Mouse (Mus musculus) ES-Bruce4 (cell line): ENCODE measurements at regions not wholly inside any gene's neighbourhood (a gene's known extent, or its start where the extent isn't known, plus 50 kb on each side); places are given as distances from the start of the nearest gene placed in this dataset.

Experiments used
- H3K27ac ChIP-seq: 2 replicates; pipeline ENCODE4 v1.5.1; 2012; ENCODE audit warnings: low read length, inconsistent platforms; ENCODE audit not compliant: insufficient read depth
- H3K27me3 ChIP-seq: 2 replicates; pipeline ENCODE4 v1.6.1; 2012; ENCODE audit warnings: mild to moderate bottlenecking, low read length, inconsistent platforms; ENCODE audit not compliant: control insufficient read depth, poor library complexity, insufficient read depth, severe bottlenecking
- H3K36me3 ChIP-seq: 2 replicates; pipeline ENCODE4 v1.6.1; 2012; ENCODE audit warnings: inconsistent platforms, mild to moderate bottlenecking, low read length, moderate library complexity; ENCODE audit not compliant: control insufficient read depth, poor library complexity, insufficient read depth, severe bottlenecking
- H3K4me1 ChIP-seq: one replicate; pipeline ENCODE4 v1.8.1; 2011; ENCODE audit warnings: low read length; ENCODE audit not compliant: control insufficient read depth, insufficient read depth
- H3K4me3 ChIP-seq: 2 replicates; pipeline ENCODE4 v1.5.1; 2011; ENCODE audit warnings: low read depth, mild to moderate bottlenecking, low read length
- H3K9ac ChIP-seq: 2 replicates; pipeline ENCODE4 v1.6.1; 2012; ENCODE audit warnings: low read depth, mild to moderate bottlenecking, inconsistent platforms; ENCODE audit not compliant: poor library complexity, severe bottlenecking
- H3K9me3 ChIP-seq: replicated peaks from 2 replicates; pipeline ENCODE4 v1.6.1; 2012; ENCODE audit warnings: mild to moderate bottlenecking, low read length, inconsistent platforms; ENCODE audit not compliant: control insufficient read depth, poor library complexity, insufficient read depth, severe bottlenecking
- CTCF ChIP-seq: IDR thresholded peaks from one replicate; pipeline ENCODE4 v1.8.1; 2011; ENCODE audit warnings: low read depth, low read length
- EP300 ChIP-seq: IDR thresholded peaks from 2 replicates; pipeline ENCODE4 v1.6.1; 2011; ENCODE audit warnings: low read depth, low read length; ENCODE audit not compliant: insufficient read depth
- POLR2A ChIP-seq: IDR thresholded peaks from one replicate; pipeline ENCODE4 v1.8.1; 2011; ENCODE audit warnings: low read length; ENCODE audit not compliant: insufficient read depth

- no peak overlapping the region for H3K4me3 ChIP-seq
- H3K9ac ChIP-seq, result no peak overlapping the region
Measured at GRCm38 (mm10) chr3:19055961-19056360, 572.5 kb downstream of the 1700064H15Rik start.

DNA sequence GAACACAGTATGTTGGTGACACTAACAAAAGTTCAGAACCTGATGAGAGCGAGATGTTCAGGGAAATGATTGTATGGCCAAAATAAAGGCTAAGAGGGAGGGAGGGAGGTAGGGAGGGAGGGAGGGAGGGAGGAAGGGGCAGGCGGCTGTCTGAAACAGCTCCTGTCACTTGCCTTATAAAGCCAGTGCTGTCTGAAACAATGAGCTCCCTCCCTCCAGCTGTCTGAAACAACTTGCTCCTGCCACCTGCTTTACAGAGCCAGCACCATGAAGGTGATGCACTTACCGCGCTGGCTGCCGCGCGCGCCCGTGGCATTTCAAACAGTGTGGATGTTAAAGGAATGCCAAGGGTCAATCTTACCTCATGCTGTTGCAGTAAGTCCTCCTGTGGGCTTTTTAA is 571.9 kb downstream of the 1700064H15Rik start:
- H3K27ac ChIP-seq, result no peak overlapping the region
- H3K9ac ChIP-seq, result no peak overlapping the region
- H3K36me3 ChIP-seq, result no peaks in the 10 kb centered on the region
- no peaks in the 10 kb centered on the region for H3K9me3 ChIP-seq
- TF ChIP-seq POLR2A, result no peak
- TF ChIP-seq EP300, result no peak
- TF ChIP-seq CTCF, result no peak
- no peak overlapping the region for H3K4me3 ChIP-seq
- H3K27me3 ChIP-seq, result no peaks in the 10 kb centered on the region; the same call in 1 of the 2 replicates
- H3K4me1 ChIP-seq, result no peaks in the 10 kb centered on the region

More at GRCm38 (mm10) chr3:19055961-19056360, 572.5 kb downstream of the 1700064H15Rik start:
- H3K4me1 ChIP-seq, result no peaks in the 10 kb centered on the region
- no peaks in the 10 kb centered on the region for H3K9me3 ChIP-seq
- TF ChIP-seq POLR2A, result no peak
- TF ChIP-seq EP300, result no peak
- no peak for TF ChIP-seq CTCF
- H3K36me3 ChIP-seq, result no peaks in the 10 kb centered on the region
- H3K27ac ChIP-seq, result no peak overlapping the region
- no peaks in the 10 kb centered on the region; the same call in 1 of the 2 replicates for H3K27me3 ChIP-seq

DNA sequence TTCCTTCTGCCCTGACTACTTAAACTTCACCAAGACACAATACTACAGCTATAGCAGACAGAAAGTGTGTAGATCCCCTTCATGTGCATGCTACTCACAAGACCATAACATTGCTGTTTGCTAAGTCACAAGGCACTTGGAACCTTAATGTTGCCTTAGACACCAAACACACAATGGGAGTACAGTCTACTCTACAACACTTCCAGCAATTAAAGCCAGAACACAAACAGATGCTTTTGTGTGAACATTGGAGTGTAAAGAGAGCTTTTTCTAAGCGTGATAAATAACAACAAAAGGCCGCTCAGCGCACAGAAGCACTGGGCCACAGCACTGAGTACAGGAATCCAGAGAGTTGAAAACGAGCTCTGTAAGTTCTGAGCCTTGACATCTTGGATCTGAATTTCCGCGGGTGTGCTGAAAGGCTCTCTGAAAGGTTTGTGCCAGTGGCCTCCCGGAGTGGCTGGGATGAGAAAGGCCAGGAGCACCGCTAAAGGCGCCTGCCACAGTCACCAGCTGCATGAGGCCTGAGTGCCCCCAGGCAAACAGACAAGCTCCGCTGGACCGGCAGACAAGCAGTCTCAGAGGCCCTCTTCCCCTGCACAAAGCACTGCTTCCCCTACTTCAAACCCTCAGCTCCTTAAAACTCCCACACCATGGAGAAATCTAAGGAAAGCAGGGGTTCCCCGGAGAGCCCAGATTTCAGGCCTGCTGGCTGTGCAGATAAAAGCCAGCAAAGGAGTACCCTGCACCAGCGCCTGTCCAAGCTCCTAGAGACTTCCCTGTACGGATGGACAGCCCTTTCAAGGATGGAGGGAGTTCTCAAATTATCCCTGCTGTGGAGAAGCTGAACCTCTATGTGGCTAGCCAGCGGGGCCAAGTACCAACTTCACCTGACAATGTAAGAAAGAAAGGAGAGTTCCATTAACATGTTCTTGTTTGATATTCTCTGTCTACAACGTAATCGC is 568.3 kb downstream of the 1700064H15Rik start:
- Histone ChIP-seq H3K4me3 (no peak overlapping the region), H3K4me1 (no peaks in the 10 kb centered on the region), H3K9ac (no peak overlapping the region), H3K27me3 (no peaks in the 10 kb centered on the region; the same call in none of the 2 replicates), H3K27ac (no peak overlapping the region), H3K9me3 (no peaks in the 10 kb centered on the region), H3K36me3 (no peaks in the 10 kb centered on the region)
- TF ChIP-seq POLR2A, result no peak
- TF ChIP-seq CTCF, result no peak
- TF ChIP-seq EP300, result no peak

DNA sequence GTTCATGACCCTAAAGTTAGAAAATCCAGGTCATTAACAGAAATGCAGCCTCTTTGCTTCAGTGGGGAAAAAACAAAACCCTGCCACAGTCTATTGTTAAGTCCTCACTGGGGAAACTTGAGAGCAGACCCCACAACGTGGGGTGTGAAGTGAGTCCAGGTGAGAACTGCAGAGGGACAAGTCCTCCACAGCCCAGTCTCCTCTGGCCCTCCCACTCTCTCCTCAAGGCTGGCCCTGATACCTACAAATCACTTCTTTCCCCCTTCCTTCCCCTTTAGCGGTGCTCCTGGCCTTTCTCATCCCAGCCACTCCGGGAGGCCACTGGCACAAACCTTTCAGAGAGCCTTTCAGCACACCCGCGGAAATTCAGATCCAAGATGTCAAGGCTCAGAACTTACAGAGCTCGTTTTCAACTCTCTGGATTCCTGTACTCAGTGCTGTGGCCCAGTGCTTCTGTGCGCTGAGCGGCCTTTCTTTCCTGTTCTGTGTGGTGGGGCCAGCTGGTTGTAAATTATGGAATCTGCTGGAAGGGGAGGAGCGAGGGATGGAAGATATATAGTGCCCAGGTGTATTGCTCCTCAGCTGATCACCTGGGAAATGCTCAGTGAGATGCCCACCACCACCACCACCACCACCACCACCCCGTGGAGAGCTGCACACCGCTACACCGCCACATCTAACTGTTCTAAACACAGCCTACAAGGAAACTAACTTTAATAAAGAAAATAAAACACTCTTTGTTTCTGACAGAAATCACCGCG is 566.8 kb downstream of the 1700064H15Rik start:
- no peak overlapping the region for H3K9ac ChIP-seq
- TF ChIP-seq CTCF (no peak), POLR2A (no peak), EP300 (no peak)
- no peak overlapping the region for H3K27ac ChIP-seq
- no peaks in the 10 kb centered on the region for H3K36me3 ChIP-seq
- H3K4me3 ChIP-seq, result no peak overlapping the region
- H3K27me3 ChIP-seq, result no peaks in the 10 kb centered on the region; the same call in none of the 2 replicates
- H3K4me1 ChIP-seq, result no peaks in the 10 kb centered on the region
- H3K9me3 ChIP-seq, result no peaks in the 10 kb centered on the region

GRCm38 (mm10) chr3:19062249-19062859 is 566.1 kb downstream of the 1700064H15Rik start:
- TF ChIP-seq CTCF (no peak), EP300 (no peak), POLR2A (no peak)
- Histone ChIP-seq H3K27me3 (no peaks in the 10 kb centered on the region; the same call in none of the 2 replicates), H3K4me1 (no peaks in the 10 kb centered on the region), H3K9ac (no peak overlapping the region), H3K4me3 (no peak overlapping the region), H3K27ac (no peak overlapping the region), H3K36me3 (no peaks in the 10 kb centered on the region), H3K9me3 (no peaks in the 10 kb centered on the region)
